Mouse (Mus musculus): ENCODE data around the gene Gm14085. TPM values are rescaled to one million over a fixed set of nuclear protein-coding genes. Genes with fewer than 3 reads are reported as not detected.

Gene Gm14085
- polyA plus RNA-seq, 1 experiment = 3.1 TPM

DNA sequence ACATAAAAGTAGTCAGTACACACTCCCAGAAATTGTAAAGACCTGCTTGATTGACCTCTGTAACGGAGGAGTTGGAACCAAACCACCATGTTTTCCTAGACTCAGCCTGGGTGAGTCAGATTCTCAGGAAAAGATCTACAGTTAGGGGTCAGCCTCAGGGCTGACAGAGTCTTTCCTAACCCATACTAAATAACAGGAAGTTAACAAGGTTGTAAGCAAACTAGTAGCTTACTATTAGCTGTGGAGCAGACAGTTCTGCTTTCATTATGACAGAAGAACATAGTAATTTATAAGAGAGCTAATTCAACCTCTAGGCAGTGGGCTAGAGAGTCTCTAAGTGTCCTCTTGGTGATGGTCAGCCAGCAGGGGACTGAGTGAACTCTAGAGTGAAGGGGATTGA lies 87.7 kb downstream of the Gm14085 start:
- Histone ChIP-seq H3K4me1 (ENCODE audit: control insufficient read depth, insufficient read depth, insufficient read length) (no peaks in the 10 kb centered on the region), H3K27ac (ENCODE audit: insufficient read depth, low read length) (no peak overlapping the region), H3K36me3 (ENCODE audit: control insufficient read depth, insufficient read depth, low read length) (no peaks in the 10 kb centered on the region), H3K27me3 (ENCODE audit: control insufficient read depth, insufficient read depth, low read length) (no peaks in the 10 kb centered on the region), H3K4me3 (ENCODE audit: extremely low read depth, insufficient read depth, insufficient read length) (no peak overlapping the region)
- no peak for TF ChIP-seq CTCF (IDR thresholded peaks at IDR 0.05; ENCODE audit: extremely low read depth, insufficient read depth, insufficient read length, insufficient replicate concordance)
- no peak for TF ChIP-seq POLR2A (IDR thresholded peaks at IDR 0.05; ENCODE audit: low read depth, low read length)
- no peak for DNase-seq (ENCODE audit: low read depth in 1 of 2, low spot score in 2 of 2)
- WGBS = 71% methylated on average over 1 of the region's 1 CpGs

DNA sequence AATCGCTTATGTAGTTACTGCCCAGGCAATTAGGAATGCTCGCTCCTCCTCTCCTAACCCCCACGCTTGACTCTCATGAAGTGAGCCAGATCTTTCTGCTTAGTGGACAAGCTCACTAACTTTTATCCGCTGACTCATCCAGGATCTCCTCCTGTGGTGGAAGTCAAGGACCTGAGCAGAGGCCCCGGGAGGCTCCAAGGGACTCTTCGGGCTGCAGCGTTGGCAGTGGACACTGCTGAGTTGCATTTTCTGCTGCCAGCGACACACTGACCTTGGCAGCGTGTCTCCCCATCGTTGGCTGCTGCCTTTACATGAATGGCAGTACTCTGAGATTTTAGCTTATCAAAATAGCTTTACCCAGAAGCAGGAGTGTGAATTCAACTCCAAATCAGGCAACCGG lies 90.7 kb downstream of the Gm14085 start:
- TF ChIP-seq CTCF (IDR thresholded peaks at IDR 0.05; ENCODE audit: extremely low read depth, insufficient read depth, insufficient read length, insufficient replicate concordance) (no peak), POLR2A (IDR thresholded peaks at IDR 0.05; ENCODE audit: low read depth, low read length) (no peak)
- Histone ChIP-seq H3K4me1 (ENCODE audit: control insufficient read depth, insufficient read depth, insufficient read length) (no peaks in the 10 kb centered on the region), H3K27ac (ENCODE audit: insufficient read depth, low read length) (no peak overlapping the region), H3K36me3 (ENCODE audit: control insufficient read depth, insufficient read depth, low read length) (no peaks in the 10 kb centered on the region), H3K4me3 (ENCODE audit: extremely low read depth, insufficient read depth, insufficient read length) (no peak overlapping the region), H3K27me3 (ENCODE audit: control insufficient read depth, insufficient read depth, low read length) (no peaks in the 10 kb centered on the region)
- whole genome bisulfite sequencing = 81% methylated on average over 11 of the region's 11 CpGs
- no peak for DNase-seq (ENCODE audit: low read depth in 1 of 2, low spot score in 2 of 2)

DNA sequence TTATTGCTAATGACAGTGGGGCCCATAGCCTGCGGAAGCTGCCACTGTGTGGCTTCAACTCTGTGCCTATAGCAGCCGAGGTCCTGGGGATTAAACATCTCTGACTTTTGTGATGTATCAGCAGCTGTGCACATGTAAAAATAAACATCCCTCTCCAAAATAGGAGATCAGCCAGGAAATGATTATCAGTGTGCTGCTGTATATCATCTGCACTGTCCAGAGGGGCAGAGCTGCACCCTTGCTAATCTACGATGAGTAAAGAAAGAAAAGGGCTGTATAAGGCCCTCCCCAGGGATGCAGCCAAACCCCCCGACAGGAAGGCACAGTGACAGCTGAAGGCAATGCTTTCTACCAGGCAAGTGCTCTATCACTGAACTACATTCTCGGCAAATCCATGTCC lies 91.6 kb downstream of the Gm14085 start:
- Histone ChIP-seq H3K4me1 (ENCODE audit: control insufficient read depth, insufficient read depth, insufficient read length) (no peaks in the 10 kb centered on the region), H3K36me3 (ENCODE audit: control insufficient read depth, insufficient read depth, low read length) (no peaks in the 10 kb centered on the region), H3K27ac (ENCODE audit: insufficient read depth, low read length) (no peak overlapping the region), H3K4me3 (ENCODE audit: extremely low read depth, insufficient read depth, insufficient read length) (no peak overlapping the region), H3K27me3 (ENCODE audit: control insufficient read depth, insufficient read depth, low read length) (no peaks in the 10 kb centered on the region)
- WGBS = 59% methylated on average over 5 of the region's 5 CpGs
- DNase-seq (ENCODE audit: low read depth in 1 of 2, low spot score in 2 of 2) = no peak
- TF ChIP-seq CTCF (IDR thresholded peaks at IDR 0.05; ENCODE audit: extremely low read depth, insufficient read depth, insufficient read length, insufficient replicate concordance) (no peak), POLR2A (IDR thresholded peaks at IDR 0.05; ENCODE audit: low read depth, low read length) (no peak)

DNA sequence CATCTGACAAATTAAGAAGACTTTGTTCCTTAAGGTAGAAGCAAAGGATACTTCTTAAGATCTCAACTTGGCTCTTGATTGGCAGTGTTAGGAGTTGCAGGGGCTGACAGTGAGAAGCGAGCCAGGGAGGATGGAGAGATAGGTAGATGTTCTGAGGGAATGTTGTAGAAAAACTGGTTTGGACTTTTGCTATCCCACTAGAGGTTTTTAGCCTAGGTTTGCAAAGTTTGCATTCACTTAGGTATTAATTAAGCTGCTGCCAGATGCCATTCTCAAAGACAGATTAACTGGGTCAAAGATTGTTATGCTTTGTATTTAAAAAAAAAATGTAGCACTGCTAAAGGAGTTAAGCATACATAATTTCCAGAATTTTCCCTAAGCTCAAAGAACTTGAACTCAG lies 92.6 kb downstream of the Gm14085 start:
- no peaks in the 10 kb centered on the region for H3K4me1 ChIP-seq (ENCODE audit: control insufficient read depth, insufficient read depth, insufficient read length)
- no peak for DNase-seq (ENCODE audit: low read depth in 1 of 2, low spot score in 2 of 2)
- WGBS = 90% methylated on average over 1 of the region's 1 CpGs
- no peak overlapping the region for H3K27ac ChIP-seq (ENCODE audit: insufficient read depth, low read length)
- H3K36me3 ChIP-seq (ENCODE audit: control insufficient read depth, insufficient read depth, low read length) = no peaks in the 10 kb centered on the region
- no peak overlapping the region for H3K4me3 ChIP-seq (ENCODE audit: extremely low read depth, insufficient read depth, insufficient read length)
- no peaks in the 10 kb centered on the region for H3K27me3 ChIP-seq (ENCODE audit: control insufficient read depth, insufficient read depth, low read length)
- TF ChIP-seq POLR2A (IDR thresholded peaks at IDR 0.05; ENCODE audit: low read depth, low read length) = no peak

Other genes starting within 250 kb of the Gm14085 start
- 0.02 TPM in 1 of 2 replicates, not detected in the other for gene Duox2, start 186.5 kb upstream of the Gm14085 start, polyA plus RNA-seq (2012; rRNA removed)
- gene Duoxa2, start 186.0 kb upstream of the Gm14085 start, polyA plus RNA-seq (2012; rRNA removed) = not detected in 2 replicates
- not detected in 2 replicates for gene Duoxa1, start 171.2 kb upstream of the Gm14085 start, polyA plus RNA-seq (2012; rRNA removed)
- gene Duox1, start 169.3 kb upstream of the Gm14085 start, polyA plus RNA-seq (2012; rRNA removed) = not detected in 2 replicates
- gene Shf, start 115.8 kb upstream of the Gm14085 start, polyA plus RNA-seq (2012; rRNA removed) = 4.3 and 5.5 TPM in 2 replicates
- gene Slc28a2, start 58.5 kb upstream of the Gm14085 start, polyA plus RNA-seq (2012; rRNA removed) = 24.8 and 26.5 TPM in 2 replicates
- gene Gatm, start 126.4 kb downstream of the Gm14085 start, polyA plus RNA-seq (2012; rRNA removed) = 16.3 and 17.4 TPM in 2 replicates
- 0.18 TPM in 2 replicates for gene AA467197, start 152.0 kb downstream of the Gm14085 start, polyA plus RNA-seq (2012; rRNA removed)
- 1.8 TPM in 2 replicates for gene Slc30a4, start 217.7 kb downstream of the Gm14085 start, polyA plus RNA-seq (2012; rRNA removed)